Mouse (Mus musculus) thymus, adult 2 months (tissue): ENCODE measurements around the gene Lcn12.

Source experiments
- CTCF ChIP-seq: fragments of 200-500 bp; IDR thresholded peaks from 2 replicates; pipeline ENCODE4 v1.5.1; 2012; ENCODE audit warnings: mild to moderate bottlenecking, control low read depth, low read length, moderate library complexity, borderline replicate concordance; ENCODE audit not compliant: control insufficient read depth, poor library complexity, insufficient read depth; ENCODE audit errors: extremely low read depth
- POLR2A ChIP-seq: fragments of 200-500 bp; IDR thresholded peaks from 2 replicates; pipeline ENCODE4 v1.6.1; 2012; ENCODE audit warnings: mild to moderate bottlenecking, low read length, control low read depth, moderate library complexity; ENCODE audit not compliant: control insufficient read depth, poor library complexity, insufficient read depth; ENCODE audit errors: extremely low read depth

GRCm38 (mm10) chr2:25441067-25441466, 52.6 kb downstream of the Lcn12 start:
- TF ChIP-seq POLR2A (no peak), CTCF (no peak)
